Mouse (Mus musculus) right cerebral cortex, postnatal 36 days (tissue): ENCODE measurements around the gene Alkbh1.

Experiments
- DNase-seq, 2 experiments: peaks; one replicate each; pipeline ENCODE4 v3.0.0; 2022; ENCODE audit warnings: low spot score in 2 of 2, mixed read lengths in 1 of 2

Alkbh1 gene

DNA sequence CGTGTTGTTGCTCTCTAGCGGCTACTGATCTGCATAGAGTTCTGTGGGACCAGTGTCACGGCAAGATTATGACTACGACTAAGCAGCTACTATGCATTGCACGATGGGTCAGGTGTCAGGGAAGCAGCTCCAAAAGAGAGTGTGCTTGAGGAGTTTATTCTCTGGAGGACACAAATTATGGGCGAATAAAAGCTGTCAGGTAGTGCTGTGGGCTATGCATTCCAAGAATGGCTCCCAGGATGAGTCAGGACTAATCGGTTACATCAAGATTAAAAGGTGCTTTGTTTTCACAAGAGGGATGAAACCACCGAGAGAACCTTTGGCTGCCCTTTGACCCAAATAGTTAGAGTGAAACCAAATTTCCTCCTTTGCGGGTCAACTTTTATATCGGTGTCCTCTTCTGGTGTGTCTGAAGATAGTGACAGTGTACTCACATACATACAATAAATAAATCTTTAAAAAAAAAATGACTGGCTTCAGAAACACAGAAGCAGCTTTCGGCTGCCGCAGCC lies 23.8 kb downstream of the Alkbh1 start:
- no peak for DNase-seq

DNA sequence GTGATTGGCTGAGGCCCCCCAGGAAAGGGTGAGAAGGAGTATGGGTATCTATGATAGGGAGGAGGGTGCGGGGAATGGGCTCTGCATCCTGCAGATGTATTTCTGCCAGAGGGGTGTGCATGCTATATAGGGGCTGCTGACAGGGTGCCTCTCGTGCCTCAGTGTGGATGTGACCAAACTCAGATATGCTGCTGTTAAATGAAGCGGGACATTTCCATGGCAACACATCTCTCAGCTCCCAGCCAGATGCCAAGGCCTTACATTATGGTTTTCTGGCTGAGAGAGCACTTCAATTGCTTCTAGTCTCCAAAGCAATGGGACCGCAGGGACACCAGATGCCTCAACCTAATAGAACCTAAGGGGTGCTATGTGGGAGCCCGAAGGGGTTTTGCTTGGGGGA lies 24.9 kb downstream of the Alkbh1 start:
- DNase-seq: no peak

DNA sequence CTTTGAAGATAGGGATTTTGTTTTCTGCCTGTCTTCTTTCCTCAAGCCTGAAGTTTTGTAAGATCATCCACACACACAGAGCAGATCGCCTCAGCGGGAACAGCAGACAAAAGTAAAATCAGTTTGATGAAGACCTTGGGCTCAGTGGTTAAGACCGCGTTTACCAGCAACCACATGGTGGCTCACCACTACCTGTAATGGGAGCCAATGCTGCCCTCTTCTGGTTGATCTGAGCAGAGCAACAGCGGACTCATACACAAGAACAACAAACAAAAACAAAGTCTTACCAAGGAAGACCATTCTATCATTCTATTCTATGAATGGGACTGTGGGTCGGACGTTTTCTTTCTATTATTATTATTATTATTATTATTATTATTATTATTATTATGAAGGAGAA lies 27.1 kb downstream of the Alkbh1 start:
- no peak for DNase-seq

DNA sequence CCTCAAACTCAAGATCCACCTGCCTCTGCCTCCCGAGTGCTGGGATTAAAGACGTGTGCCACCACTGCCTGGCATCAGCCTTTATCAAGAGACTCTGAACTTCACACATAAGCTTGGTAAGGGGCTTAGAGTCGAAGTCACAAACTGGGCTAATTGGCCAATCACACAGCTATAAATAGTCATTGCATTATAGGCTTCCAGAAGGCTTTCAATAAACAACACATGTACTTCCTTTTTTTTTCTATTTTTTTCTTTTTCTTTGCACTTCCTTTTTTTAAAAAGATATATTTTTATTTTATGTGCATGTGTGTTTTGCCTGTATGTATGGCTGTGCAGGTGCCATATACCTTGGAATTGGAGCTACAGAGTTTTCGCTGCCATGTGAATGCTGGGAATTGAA lies 28.5 kb downstream of the Alkbh1 start:
- DNase-seq: no peak

DNA sequence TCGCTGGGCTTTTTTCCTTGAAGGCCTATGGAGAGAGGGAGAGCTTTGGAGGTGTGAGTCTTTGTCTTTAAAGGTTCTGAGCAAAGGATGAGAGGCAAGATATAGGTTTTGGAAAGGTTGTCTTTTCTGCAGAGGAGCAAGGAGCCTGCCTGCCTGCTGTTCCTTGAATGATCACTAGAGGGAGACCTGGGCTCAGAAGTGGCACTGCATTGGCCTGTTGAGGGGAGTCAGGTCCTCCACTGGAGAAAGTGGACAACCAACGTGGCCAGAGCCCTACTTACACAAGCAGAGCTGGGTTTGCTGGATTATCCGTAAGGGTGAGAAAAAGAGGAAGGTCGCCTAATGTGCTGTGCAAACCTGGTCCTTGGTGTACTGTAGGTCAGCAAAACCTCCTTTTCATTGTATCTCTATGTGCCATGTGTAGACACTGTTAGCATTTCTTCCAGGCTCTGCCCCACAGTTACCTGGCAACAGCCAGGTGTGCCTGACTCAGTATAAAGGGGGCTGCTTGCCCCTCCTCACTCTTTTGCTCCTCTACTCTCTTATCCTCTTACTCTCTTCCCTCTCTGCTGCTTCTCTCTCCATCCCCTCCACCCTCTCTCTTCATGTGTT lies 30.5 kb downstream of the Alkbh1 start:
- peak in 1 of 2 experiments; percentile 29 for DNase-seq

DNA sequence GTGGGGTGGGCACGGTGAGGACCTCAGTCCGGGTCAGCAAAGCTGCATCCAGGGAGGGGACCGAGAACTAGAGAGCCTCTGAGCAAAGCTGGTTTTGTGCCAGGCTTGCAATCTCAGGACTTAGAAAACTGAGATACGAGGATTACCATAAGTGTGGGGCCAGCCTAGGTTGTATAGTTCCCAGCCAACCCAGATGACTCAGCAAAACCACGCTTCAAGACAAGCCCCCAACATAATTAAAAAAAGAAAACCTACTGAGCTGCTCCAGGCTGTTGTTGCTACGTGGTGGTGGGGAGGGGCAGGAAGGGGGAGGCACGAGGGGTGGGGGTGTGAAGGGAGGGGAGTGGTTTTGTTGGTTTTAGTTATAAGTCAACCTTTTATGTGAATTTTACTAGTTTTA lies 32.8 kb downstream of the Alkbh1 start:
- no peak for DNase-seq

DNA sequence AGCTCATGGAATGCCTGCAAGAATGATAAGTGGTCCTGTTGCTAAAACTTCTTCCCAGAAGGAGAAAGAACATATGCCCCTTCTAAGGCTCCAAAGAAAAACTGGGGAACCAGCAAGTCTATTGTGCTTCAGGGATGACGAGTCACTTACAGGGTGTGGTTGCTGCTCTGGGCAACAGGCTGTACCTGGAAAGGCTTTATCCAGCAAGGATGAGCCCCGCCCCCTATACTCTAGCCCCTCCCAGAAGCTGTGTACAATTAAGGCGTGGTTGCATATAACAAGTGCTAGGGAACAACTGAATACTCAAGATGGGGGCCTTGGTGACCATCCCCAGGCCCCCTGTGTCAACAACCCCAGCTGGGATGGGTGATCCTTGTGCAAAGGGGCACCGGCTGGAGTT lies 34.7 kb downstream of the Alkbh1 start:
- DNase-seq: no peak

DNA sequence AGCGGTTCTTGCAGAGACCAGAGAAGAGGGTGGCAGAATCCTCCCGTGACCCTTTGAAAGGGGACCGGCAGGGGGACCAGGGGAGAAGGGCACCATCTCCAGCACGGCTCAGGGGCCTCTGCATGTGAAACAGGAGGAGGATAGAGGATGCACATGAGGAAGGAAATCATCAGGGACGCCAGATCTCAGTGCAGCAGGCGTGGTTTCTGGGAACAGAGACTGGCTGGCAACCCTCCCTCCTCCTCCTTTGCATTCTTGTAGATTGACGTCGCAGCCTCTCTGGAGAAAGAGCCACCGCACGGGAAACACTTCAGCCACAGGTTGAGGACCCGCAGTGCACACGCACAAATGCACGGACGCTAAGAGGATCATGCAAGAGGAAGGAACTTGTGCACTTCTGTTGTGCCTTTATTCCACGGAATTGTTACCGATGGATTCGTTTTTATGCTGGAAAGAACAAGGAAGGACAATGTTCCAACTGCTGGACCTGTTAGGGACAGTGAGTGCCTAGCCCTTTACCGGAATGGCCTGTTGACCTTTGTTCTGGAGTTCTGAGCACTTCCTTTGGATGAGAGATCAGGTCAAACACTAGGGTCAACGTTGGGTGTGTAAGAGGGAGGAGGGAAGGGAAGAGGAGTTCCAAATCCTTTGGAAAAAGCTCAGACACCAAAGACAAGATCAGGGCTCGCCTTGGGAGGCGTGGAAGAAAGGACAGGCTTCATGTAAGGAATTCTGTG lies 35.8 kb downstream of the Alkbh1 start:
- no peak for DNase-seq

DNA sequence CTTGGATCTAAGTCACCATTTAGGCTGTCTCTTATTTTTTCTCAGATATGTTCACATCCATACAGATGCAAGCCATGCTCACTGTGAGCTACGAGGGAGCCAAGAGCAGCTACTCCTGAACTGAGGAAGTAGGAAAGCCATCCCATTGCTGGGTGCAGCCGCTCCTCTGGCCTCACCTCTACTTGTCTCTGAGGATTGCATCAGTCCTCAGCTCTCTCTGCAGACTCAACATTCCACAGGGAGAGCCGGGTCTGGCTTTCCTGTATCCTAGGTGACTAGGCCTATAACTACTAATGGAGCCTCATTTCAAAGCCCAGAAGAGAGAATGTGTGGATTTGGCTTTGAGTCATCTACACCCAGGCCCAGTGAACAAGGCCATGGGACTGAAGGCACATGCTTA lies 38.1 kb downstream of the Alkbh1 start:
- no peak for DNase-seq

DNA sequence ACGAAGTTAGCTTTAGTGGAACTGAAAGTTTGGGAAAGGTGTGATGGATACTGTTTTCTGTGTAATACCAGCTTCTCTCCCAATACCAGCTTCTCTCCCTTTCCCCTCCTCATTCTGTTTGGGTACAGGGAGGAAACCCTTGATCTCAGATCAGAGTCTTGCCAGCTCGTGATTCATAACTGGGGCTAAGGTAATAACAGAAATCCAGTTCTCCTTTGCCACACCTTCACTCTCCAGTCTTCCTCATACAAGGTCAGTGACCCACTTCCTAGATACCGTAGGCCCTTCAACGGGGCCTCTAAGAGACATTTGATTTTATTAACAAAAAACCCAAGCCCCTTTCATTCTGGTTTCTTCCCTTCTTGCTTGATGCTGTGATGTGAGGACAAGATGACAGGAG lies 38.7 kb downstream of the Alkbh1 start:
- DNase-seq: no peak

DNA sequence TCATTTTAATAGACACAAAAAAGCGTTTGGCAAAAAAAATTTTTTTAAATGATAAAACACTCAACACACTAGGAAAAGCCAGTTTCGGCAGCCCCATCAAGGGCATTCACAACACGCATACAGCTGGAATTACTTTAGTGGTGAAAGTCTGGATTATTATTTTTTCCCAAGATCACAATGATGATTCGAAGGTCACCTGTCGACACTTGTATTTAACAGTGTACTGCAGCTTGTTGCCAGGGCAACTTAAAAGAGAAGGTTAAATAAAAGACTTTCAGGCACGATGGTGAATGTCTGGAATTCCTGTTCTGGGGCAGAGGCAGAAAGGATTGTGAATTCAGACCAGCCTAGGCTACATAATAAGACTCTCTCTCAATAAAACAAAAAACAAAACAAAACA lies 41.9 kb downstream of the Alkbh1 start:
- no peak for DNase-seq

DNA sequence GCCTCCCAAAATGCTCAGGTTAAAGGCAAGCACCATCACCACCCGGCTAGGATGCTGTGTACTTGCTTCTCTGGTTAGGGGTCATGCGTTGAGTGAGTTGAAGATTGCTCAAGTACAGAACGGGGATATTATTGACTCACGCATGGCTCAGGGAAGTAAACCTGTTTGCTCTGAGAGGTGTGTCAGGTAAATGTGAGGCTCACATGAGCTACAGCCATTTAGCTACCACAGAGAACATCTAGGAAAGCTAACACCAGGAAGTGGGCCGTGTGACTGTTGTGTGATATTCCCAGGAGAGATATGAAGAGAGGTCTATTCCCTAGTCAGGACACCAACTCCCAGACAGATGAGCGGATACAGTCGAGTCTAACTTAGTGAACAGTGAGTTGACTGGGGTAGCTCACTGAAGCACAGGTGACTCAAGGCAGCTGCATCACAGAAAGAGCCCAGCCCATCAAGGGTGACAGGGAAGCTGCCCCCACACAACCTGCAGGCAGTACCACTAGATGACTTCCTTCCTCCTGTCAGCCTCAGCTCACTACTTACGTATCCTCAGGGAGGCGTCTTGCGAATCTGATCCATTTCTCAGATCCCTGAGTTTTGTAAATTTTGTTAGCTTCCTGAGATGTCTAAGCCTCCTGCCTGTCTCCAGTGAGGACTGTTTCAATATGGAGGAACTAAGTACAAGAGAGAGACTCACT lies 44.5 kb downstream of the Alkbh1 start:
- no peak for DNase-seq

DNA sequence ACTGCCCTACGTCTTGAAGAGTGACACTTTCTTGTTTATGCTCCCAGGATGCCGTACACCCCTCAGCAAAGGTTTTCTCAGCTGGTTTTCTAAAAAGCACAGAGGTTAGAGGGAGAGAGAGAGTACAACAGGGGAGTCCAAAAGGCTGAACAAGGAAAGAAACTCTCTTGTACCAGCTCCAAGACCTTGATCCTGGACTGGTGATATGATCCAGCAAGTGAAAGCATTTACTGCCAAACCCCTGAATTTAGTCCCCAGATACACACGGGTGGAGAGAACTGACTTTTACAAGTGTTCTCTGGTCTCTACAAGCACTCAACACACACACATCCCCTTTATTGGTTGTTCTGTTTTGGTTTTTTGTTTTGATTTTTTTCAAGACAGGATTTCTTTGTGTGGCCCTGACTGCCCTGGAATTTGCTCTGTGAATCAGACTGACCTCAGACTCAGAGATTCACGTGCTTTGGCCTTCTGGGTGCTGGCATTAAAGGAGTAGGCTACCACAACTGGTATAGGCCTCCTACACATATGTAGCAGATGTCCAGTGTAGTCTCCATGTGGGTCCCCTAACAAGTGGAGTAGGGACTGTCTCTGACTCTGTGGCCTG lies 45.9 kb downstream of the Alkbh1 start:
- DNase-seq: no peak

DNA sequence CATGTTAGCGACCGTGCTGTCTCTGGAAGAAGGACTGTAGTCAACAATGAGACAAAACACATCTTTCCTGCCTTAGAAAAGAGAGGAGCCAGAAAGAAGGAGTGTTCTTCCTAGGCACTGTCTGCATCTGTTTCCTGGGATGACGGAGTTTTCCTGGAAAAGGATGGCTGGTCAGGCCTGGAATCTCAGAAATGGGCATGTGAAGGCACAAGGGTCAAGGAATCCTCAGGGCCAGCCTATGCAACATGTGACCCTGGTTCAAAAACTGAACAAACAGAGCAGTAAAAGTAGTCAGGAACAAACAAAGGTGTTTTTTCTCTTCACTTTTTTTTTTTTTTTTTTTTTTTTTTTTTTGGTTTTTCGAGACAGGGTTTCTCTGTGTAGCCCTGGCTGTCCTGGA lies 46.7 kb downstream of the Alkbh1 start:
- no peak for DNase-seq

DNA sequence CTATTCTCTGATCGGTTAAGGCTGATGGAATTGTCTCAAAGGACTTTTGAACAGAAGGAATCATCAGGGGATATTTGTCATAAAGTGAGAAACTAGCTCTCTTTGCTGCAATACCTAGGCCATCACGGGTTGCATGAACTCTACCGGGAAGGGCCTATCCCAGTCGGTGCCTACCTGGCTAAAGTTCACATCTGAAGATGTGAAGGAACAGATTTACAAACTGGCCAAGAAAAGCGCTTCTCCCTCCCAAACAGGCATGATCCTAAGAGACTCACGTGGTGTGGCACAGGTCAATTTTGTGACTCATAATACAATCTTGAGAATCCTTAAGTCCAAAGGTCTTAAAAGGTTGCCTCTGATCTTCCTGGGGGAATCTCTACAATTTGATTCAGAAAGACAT lies 49.5 kb downstream of the Alkbh1 start:
- DNase-seq: no peak

DNA sequence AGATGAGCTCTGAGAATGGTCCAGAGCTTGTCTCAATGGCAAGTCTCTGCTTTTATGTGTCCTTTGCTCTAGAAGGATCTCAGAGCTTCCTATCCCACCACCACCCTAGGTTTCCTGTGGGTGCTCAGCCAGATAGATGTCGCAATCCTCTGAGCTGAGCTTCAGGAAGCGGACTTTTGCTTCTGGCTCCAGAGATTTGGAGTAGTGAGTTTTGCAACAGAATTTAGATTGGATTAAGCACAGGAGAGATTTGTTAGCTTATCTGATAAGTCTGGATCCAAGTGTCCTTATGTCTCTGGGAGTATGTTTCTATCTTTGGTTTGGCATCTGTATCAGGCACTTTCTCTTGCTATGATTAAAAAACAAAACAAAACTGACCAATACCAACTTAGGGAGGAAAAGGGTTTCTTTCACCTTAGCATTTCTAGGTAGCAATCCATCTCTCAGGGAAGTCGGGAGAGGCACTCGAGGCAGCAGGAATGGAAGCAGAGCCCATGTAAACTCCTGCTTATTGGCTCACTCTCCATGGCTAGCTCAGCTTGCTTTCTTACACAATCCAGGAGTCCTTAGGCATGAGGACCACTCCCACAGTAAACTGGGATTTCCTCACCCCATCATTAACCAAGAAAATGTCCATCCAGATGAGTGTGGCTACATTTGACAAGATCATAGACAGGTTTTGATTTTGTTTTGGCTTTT lies 50.2 kb downstream of the Alkbh1 start:
- no peak for DNase-seq

DNA sequence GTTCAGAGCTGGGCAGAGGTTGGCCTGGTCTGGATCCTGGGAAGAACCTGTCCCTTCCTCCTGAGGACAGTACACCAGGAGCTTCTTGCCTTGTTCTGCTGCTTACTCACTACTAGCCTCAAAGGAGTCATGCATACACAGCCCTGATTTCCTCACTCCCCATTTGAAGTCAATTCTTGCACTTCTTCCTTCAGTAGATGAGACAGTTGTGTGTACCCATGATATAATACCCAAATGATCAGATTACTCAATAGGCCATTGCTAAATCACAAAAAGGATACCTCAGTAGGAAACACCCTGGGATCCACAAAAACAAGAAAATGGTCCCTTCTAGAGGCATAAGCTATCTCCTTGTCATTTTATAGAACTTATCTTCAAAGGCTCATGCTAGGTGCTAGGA lies 52.5 kb downstream of the Alkbh1 start:
- DNase-seq: no peak

DNA sequence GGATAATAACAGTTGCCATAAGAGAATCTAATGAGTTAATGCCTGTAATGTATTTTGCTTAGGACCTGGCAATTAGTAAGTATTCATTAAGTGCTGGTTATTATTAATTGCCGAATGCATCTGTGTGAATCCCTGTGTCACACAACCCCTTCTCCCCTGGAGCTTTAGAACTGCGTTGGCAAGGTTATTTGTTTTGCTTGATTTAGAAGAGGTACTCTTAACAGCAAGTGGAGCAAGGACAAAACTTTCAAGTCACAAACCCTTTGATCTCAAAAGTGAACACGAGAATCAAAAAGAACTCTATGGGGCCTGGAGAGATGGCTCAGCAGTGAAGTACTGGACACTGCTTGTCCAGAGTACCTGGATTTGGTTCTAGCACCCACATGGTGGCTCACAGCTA lies 54.6 kb downstream of the Alkbh1 start:
- no peak for DNase-seq

DNA sequence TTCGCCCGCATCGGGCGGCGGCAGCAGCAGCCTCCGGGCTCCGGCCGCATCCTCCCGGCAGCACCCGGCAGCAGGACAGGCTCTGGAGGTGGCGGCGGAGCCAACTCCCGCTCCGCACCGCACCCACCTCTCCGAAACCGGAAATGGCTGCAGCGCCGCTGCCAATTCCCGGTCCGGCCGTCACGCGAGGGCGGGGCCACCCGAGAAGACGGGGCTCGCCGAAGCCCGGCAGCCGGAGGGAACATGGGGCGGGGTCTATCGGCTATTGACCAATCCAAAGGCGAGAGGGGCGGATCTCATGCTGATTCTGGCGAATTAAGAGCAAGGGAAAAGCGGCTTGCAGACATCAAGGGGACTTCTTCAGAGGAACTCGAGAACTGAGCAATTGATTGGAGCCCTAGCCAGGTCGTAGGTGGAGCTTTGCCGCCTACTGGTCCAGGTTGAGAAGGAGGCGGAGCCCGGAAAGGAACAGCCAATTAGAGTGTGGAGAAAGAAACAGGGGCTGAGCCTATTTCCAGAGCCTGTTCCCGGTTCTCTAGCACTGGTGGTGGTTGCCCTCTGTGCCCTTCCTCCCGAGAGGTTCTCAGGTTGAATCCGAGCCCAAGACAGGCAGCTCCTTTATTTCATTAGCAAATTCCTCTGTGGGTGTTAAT lies 55.6 kb downstream of the Alkbh1 start, which contains the start of gene Sptlc2:
Gene Sptlc2, minus strand, starts transcription at position 234 of the 653 bp plus-strand sequence.
- DNase-seq: peak; percentile 99

DNA sequence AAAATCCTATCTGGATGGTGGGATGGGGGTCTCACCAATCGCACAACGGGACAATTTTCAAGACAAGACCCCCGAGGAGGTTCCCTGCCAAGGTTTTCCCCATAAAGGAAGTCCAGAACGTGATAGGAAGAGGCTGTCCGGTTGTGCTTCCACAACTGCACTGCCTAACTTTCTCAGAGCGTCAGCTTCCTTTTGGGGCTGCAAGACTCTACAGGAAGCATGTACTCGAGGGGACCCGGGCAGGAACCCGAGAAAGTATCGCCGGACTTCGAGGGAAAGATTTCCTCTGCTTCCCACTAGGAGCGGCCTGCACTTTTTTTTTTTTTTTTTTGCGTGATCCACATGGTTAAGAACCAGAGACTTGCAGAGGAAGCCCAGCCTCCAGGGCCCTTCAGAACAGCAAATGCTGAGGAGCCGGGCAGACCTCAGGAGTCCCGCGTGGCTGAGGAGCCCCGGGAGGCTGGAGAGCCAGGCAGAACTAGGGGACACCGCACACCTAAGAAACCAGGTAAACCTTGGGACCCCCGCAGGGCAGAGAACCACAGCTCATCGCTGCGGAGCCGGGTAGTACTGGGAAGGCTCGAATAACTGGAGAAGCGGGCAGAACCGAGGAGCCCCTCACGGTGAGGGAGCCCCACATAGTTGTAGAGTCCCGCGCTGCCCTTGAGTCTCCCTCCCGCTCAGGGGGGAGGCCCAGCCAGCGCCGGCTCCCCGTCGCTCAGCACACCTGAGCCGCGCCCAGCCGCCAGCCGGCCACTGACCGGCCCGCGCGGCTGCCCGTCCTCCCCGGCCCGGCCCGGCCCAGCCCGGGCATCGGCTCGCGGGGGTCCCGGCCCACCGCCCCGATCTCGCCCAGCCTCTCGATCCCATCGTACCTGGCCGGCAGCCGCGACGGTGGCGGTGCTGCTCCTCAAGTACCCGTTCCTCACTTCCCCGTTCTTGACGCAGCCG lies 56.4 kb downstream of the Alkbh1 start:
- DNase-seq: peak in 1 of 2 experiments; percentile 18
